Mouse (Mus musculus): ENCODE data around the gene Zfp362. TPM values are rescaled to one million over a fixed set of nuclear protein-coding genes. Genes with fewer than 3 reads are reported as not detected.
A peak's percentile ranks its signal among the peaks of the same experiment; 100 is the strongest.

Zfp362 gene
- polyA plus RNA-seq, 1 experiment = 37.8 TPM

- no peaks in the 10 kb centered on the region; the same call in 1 of the 2 replicates for H3K4me1 ChIP-seq (ENCODE audit: control insufficient read depth, insufficient read depth, insufficient read length, low read length)
- H3K27me3 ChIP-seq (ENCODE audit: control insufficient read depth, insufficient read depth, low read length) = no peaks in the 10 kb centered on the region
- H3K27ac ChIP-seq (ENCODE audit: insufficient read depth, low read depth, low read length) = no peak overlapping the region
- 46% methylated on average over 12 of the region's 12 CpGs for WGBS
- TF ChIP-seq POLR2A (IDR thresholded peaks at IDR 0.05; ENCODE audit: low read depth, low read length) = no peak
- no peak for TF ChIP-seq CTCF (IDR thresholded peaks at IDR 0.05; ENCODE audit: extremely low read depth, insufficient read length, insufficient replicate concordance, low read depth, low read length)
- no peaks in the 10 kb centered on the region for H3K36me3 ChIP-seq (ENCODE audit: control insufficient read depth, insufficient read depth, low read length)
- no peak overlapping the region for H3K4me3 ChIP-seq (ENCODE audit: low read depth, low read length)
Observed at GRCm38 (mm10) chr4:128845367-128845973, 39.6 kb upstream of the Zfp362 start.

- H3K27ac ChIP-seq (ENCODE audit: insufficient read depth, low read depth, low read length) = no peak overlapping the region
- H3K36me3 ChIP-seq (ENCODE audit: control insufficient read depth, insufficient read depth, low read length) = no peaks in the 10 kb centered on the region
- WGBS = 19% methylated on average over 13 of the region's 13 CpGs
- H3K4me1 ChIP-seq (ENCODE audit: control insufficient read depth, insufficient read depth, insufficient read length, low read length) = peaks cover 4% of the 10 kb centered on the region
- TF ChIP-seq POLR2A (IDR thresholded peaks at IDR 0.05; ENCODE audit: low read depth, low read length) (no peak), CTCF (IDR thresholded peaks at IDR 0.05; ENCODE audit: extremely low read depth, insufficient read length, insufficient replicate concordance, low read depth, low read length) (no peak)
- no peak overlapping the region for H3K4me3 ChIP-seq (ENCODE audit: low read depth, low read length)
- no peaks in the 10 kb centered on the region for H3K27me3 ChIP-seq (ENCODE audit: control insufficient read depth, insufficient read depth, low read length)
Observed at GRCm38 (mm10) chr4:128844566-128844965, 38.7 kb upstream of the Zfp362 start.

GRCm38 (mm10) chr4:128841259-128841658, 35.4 kb upstream of the Zfp362 start:
- no peak for TF ChIP-seq POLR2A (IDR thresholded peaks at IDR 0.05; ENCODE audit: low read depth, low read length)
- no peak for TF ChIP-seq CTCF (IDR thresholded peaks at IDR 0.05; ENCODE audit: extremely low read depth, insufficient read length, insufficient replicate concordance, low read depth, low read length)
- 54% methylated on average over 8 of the region's 8 CpGs for WGBS
- H3K4me3 ChIP-seq (ENCODE audit: low read depth, low read length) = no peak overlapping the region
- H3K27me3 ChIP-seq (ENCODE audit: control insufficient read depth, insufficient read depth, low read length) = no peaks in the 10 kb centered on the region
- peaks cover 6% of the 10 kb centered on the region for H3K4me1 ChIP-seq (ENCODE audit: control insufficient read depth, insufficient read depth, insufficient read length, low read length)
- no peaks in the 10 kb centered on the region for H3K36me3 ChIP-seq (ENCODE audit: control insufficient read depth, insufficient read depth, low read length)
- H3K27ac ChIP-seq (ENCODE audit: insufficient read depth, low read depth, low read length) = no peak overlapping the region

- 14% methylated on average over 16 of the region's 16 CpGs for WGBS
Observed at GRCm38 (mm10) chr4:128839811-128840738, 34.2 kb upstream of the Zfp362 start.

GRCm38 (mm10) chr4:128838202-128838601, 32.4 kb upstream of the Zfp362 start:
- Histone ChIP-seq H3K27me3 (ENCODE audit: control insufficient read depth, insufficient read depth, low read length) (no peaks in the 10 kb centered on the region), H3K27ac (ENCODE audit: insufficient read depth, low read depth, low read length) (no peak overlapping the region), H3K4me1 (ENCODE audit: control insufficient read depth, insufficient read depth, insufficient read length, low read length) (peaks cover 6% of the 10 kb centered on the region), H3K4me3 (ENCODE audit: low read depth, low read length) (no peak overlapping the region), H3K36me3 (ENCODE audit: control insufficient read depth, insufficient read depth, low read length) (no peaks in the 10 kb centered on the region)
- TF ChIP-seq POLR2A (IDR thresholded peaks at IDR 0.05; ENCODE audit: low read depth, low read length) (no peak), CTCF (IDR thresholded peaks at IDR 0.05; ENCODE audit: extremely low read depth, insufficient read length, insufficient replicate concordance, low read depth, low read length) (no peak)
- whole genome bisulfite sequencing = 42% methylated on average over 5 of the region's 5 CpGs

More at GRCm38 (mm10) chr4:128839811-128840738, 34.2 kb upstream of the Zfp362 start:
- H3K27me3 ChIP-seq (ENCODE audit: control insufficient read depth, insufficient read depth, low read length) = no peaks in the 10 kb centered on the region
- no peak overlapping the region for H3K4me3 ChIP-seq (ENCODE audit: low read depth, low read length)
- peaks cover 6% of the 10 kb centered on the region for H3K4me1 ChIP-seq (ENCODE audit: control insufficient read depth, insufficient read depth, insufficient read length, low read length)
- TF ChIP-seq CTCF (IDR thresholded peaks at IDR 0.05; ENCODE audit: extremely low read depth, insufficient read length, insufficient replicate concordance, low read depth, low read length) (no peak), POLR2A (IDR thresholded peaks at IDR 0.05; ENCODE audit: low read depth, low read length) (no peak)
- no peaks in the 10 kb centered on the region for H3K36me3 ChIP-seq (ENCODE audit: control insufficient read depth, insufficient read depth, low read length)
- H3K27ac ChIP-seq (ENCODE audit: insufficient read depth, low read depth, low read length) = peak overlapping the region; percentile 47; the same call in 1 of the 2 replicates

- Histone ChIP-seq H3K27ac (ENCODE audit: insufficient read depth, low read depth, low read length) (no peak overlapping the region), H3K4me1 (ENCODE audit: control insufficient read depth, insufficient read depth, insufficient read length, low read length) (peaks cover 2% of the 10 kb centered on the region; the same call in 1 of the 2 replicates), H3K27me3 (ENCODE audit: control insufficient read depth, insufficient read depth, low read length) (no peaks in the 10 kb centered on the region), H3K4me3 (ENCODE audit: low read depth, low read length) (no peak overlapping the region), H3K36me3 (ENCODE audit: control insufficient read depth, insufficient read depth, low read length) (no peaks in the 10 kb centered on the region)
- no peak for TF ChIP-seq POLR2A (IDR thresholded peaks at IDR 0.05; ENCODE audit: low read depth, low read length)
- TF ChIP-seq CTCF (IDR thresholded peaks at IDR 0.05; ENCODE audit: extremely low read depth, insufficient read length, insufficient replicate concordance, low read depth, low read length) = no peak
- WGBS = 37% methylated on average over 3 of the region's 3 CpGs
Observed at GRCm38 (mm10) chr4:128824131-128824530, 18.3 kb upstream of the Zfp362 start.

GRCm38 (mm10) chr4:128820568-128820967, 14.7 kb upstream of the Zfp362 start:
- peaks cover 2% of the 10 kb centered on the region; the same call in 1 of the 2 replicates for H3K4me1 ChIP-seq (ENCODE audit: control insufficient read depth, insufficient read depth, insufficient read length, low read length)
- no peak overlapping the region for H3K4me3 ChIP-seq (ENCODE audit: low read depth, low read length)
- TF ChIP-seq POLR2A (IDR thresholded peaks at IDR 0.05; ENCODE audit: low read depth, low read length) (no peak), CTCF (IDR thresholded peaks at IDR 0.05; ENCODE audit: extremely low read depth, insufficient read length, insufficient replicate concordance, low read depth, low read length) (no peak)
- H3K36me3 ChIP-seq (ENCODE audit: control insufficient read depth, insufficient read depth, low read length) = no peaks in the 10 kb centered on the region
- no peaks in the 10 kb centered on the region for H3K27me3 ChIP-seq (ENCODE audit: control insufficient read depth, insufficient read depth, low read length)
- WGBS = 56% methylated on average over 12 of the region's 12 CpGs
- H3K27ac ChIP-seq (ENCODE audit: insufficient read depth, low read depth, low read length) = no peak overlapping the region

Measured in small intestine, adult 2 months (tissue).